Mouse (Mus musculus): ENCODE data around the gene Cdk5rap2. TPM values are rescaled to one million over a fixed set of nuclear protein-coding genes. Genes with fewer than 3 reads are reported as not detected.
A peak's percentile ranks its signal among the peaks of the same experiment; 100 is the strongest.

The Cdk5rap2 gene
- polyA plus RNA-seq (2015; fragmentation: Nextera tagmentation; extraction: Ambion mirVana), result 9.8 and 12.4 TPM in 2 replicates

GRCm38 (mm10) chr4:70409994-70410721 lies at the start of gene Cdk5rap2:
TSS of gene Cdk5rap2 (minus strand) at chr4:70410443.
- peak within 1 kb of the TSS; percentile 94 for H3K9ac ChIP-seq (ENCODE audit: low read length)
- H3K9me3 ChIP-seq (replicated peaks; ENCODE audit: control insufficient read depth, low read length), result no peaks in the 10 kb centered on the region
- peak within 1 kb of the TSS; percentile 96 for H3K4me3 ChIP-seq (ENCODE audit: low read length)
- WGBS, result under 1% methylated on average over 55 of the region's 55 CpGs
- H3K27me3 ChIP-seq (ENCODE audit: control insufficient read depth, insufficient read depth, low read length), result no peaks in the 10 kb centered on the region
- peaks cover 9% of the 10 kb centered on the region for H3K4me1 ChIP-seq (ENCODE audit: control insufficient read depth, insufficient read depth, low read length)
- peak; percentile 99 for ATAC-seq (replicated peaks; ENCODE audit: extremely low read depth, insufficient read depth, low FRiP score)
- 0 out of 2 replicates have a peak, but pooled peaks cover 1% of the 10 kb centered on the region for H3K36me3 ChIP-seq (ENCODE audit: control insufficient read depth, insufficient read depth)
- peak within 1 kb of the TSS; percentile 80 for H3K27ac ChIP-seq (ENCODE audit: low read length)
- peak within 1 kb of the TSS; percentile 83 for H3K4me2 ChIP-seq (ENCODE audit: low read depth, low read length)

DNA sequence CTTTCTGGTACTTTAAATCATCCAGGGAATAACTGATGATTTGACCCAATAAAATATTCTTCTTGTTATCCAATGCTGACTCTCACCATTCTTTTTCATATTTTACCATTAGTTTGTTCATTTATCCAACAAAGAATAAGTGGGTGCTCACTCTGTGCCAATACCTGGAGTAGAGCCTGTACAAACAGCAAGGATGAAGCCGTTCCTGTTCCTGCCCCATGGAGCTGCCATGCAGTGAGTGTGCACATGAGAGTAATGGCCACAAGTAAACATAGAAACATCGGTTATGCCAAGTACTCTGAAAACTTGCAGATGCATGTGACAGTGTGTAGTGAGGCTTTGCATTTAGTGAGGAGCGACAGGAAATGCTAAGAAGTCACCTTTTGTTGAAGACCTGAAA lies 41.9 kb upstream of the Cdk5rap2 start:
- no peak for ATAC-seq (replicated peaks; ENCODE audit: extremely low read depth, insufficient read depth, low FRiP score)
- no peaks in the 10 kb centered on the region for H3K4me1 ChIP-seq (ENCODE audit: control insufficient read depth, insufficient read depth, low read length)

GRCm38 (mm10) chr4:70451750-70452149 lies 41.5 kb upstream of the Cdk5rap2 start:
- no peaks in the 10 kb centered on the region for H3K4me1 ChIP-seq (ENCODE audit: control insufficient read depth, insufficient read depth, low read length)
- H3K4me2 ChIP-seq (ENCODE audit: low read depth, low read length), result no peak overlapping the region
- no peak overlapping the region for H3K27ac ChIP-seq (ENCODE audit: low read length)
- H3K27me3 ChIP-seq (ENCODE audit: control insufficient read depth, insufficient read depth, low read length), result no peaks in the 10 kb centered on the region
- no peak overlapping the region for H3K4me3 ChIP-seq (ENCODE audit: low read length)
- no peak for ATAC-seq (replicated peaks; ENCODE audit: extremely low read depth, insufficient read depth, low FRiP score)
- no peaks in the 10 kb centered on the region for H3K9me3 ChIP-seq (replicated peaks; ENCODE audit: control insufficient read depth, low read length)
- H3K9ac ChIP-seq (ENCODE audit: low read length), result no peak overlapping the region
- WGBS, result 1% methylated on average over 2 of the region's 2 CpGs
- H3K36me3 ChIP-seq (ENCODE audit: control insufficient read depth, insufficient read depth), result no peaks in the 10 kb centered on the region

More for the DNA sequence above, 41.9 kb upstream of the Cdk5rap2 start:
- Histone ChIP-seq H3K9ac (ENCODE audit: low read length) (no peak overlapping the region), H3K4me3 (ENCODE audit: low read length) (no peak overlapping the region), H3K36me3 (ENCODE audit: control insufficient read depth, insufficient read depth) (no peaks in the 10 kb centered on the region), H3K9me3 (replicated peaks; ENCODE audit: control insufficient read depth, low read length) (no peaks in the 10 kb centered on the region), H3K27me3 (ENCODE audit: control insufficient read depth, insufficient read depth, low read length) (no peaks in the 10 kb centered on the region), H3K27ac (ENCODE audit: low read length) (no peak overlapping the region), H3K4me2 (ENCODE audit: low read depth, low read length) (no peak overlapping the region)
- 79% methylated on average over 3 of the region's 3 CpGs for WGBS

- 86% methylated on average over 1 of the region's 1 CpGs for WGBS
- no peak overlapping the region for H3K4me2 ChIP-seq (ENCODE audit: low read depth, low read length)
- no peaks in the 10 kb centered on the region for H3K27me3 ChIP-seq (ENCODE audit: control insufficient read depth, insufficient read depth, low read length)
- no peak overlapping the region for H3K9ac ChIP-seq (ENCODE audit: low read length)
- no peaks in the 10 kb centered on the region for H3K4me1 ChIP-seq (ENCODE audit: control insufficient read depth, insufficient read depth, low read length)
- H3K4me3 ChIP-seq (ENCODE audit: low read length), result no peak overlapping the region
- H3K27ac ChIP-seq (ENCODE audit: low read length), result no peak overlapping the region
- no peak for ATAC-seq (replicated peaks; ENCODE audit: extremely low read depth, insufficient read depth, low FRiP score)
- H3K9me3 ChIP-seq (replicated peaks; ENCODE audit: control insufficient read depth, low read length), result no peaks in the 10 kb centered on the region
- no peaks in the 10 kb centered on the region for H3K36me3 ChIP-seq (ENCODE audit: control insufficient read depth, insufficient read depth)
Measured at GRCm38 (mm10) chr4:70449668-70450067, 39.4 kb upstream of the Cdk5rap2 start.

GRCm38 (mm10) chr4:70446774-70447173 lies 36.5 kb upstream of the Cdk5rap2 start:
- no peak for ATAC-seq (replicated peaks; ENCODE audit: extremely low read depth, insufficient read depth, low FRiP score)
- Histone ChIP-seq H3K27me3 (ENCODE audit: control insufficient read depth, insufficient read depth, low read length) (no peaks in the 10 kb centered on the region), H3K27ac (ENCODE audit: low read length) (no peak overlapping the region), H3K9me3 (replicated peaks; ENCODE audit: control insufficient read depth, low read length) (no peaks in the 10 kb centered on the region), H3K4me1 (ENCODE audit: control insufficient read depth, insufficient read depth, low read length) (no peaks in the 10 kb centered on the region), H3K9ac (ENCODE audit: low read length) (no peak overlapping the region), H3K4me2 (ENCODE audit: low read depth, low read length) (no peak overlapping the region), H3K4me3 (ENCODE audit: low read length) (no peak overlapping the region), H3K36me3 (ENCODE audit: control insufficient read depth, insufficient read depth) (no peaks in the 10 kb centered on the region)
- 88% methylated on average over 3 of the region's 3 CpGs for WGBS

- Histone ChIP-seq H3K27me3 (ENCODE audit: control insufficient read depth, insufficient read depth, low read length) (no peaks in the 10 kb centered on the region), H3K9ac (ENCODE audit: low read length) (no peak overlapping the region), H3K9me3 (replicated peaks; ENCODE audit: control insufficient read depth, low read length) (no peaks in the 10 kb centered on the region), H3K4me2 (ENCODE audit: low read depth, low read length) (no peak overlapping the region), H3K4me3 (ENCODE audit: low read length) (no peak overlapping the region), H3K4me1 (ENCODE audit: control insufficient read depth, insufficient read depth, low read length) (no peaks in the 10 kb centered on the region), H3K27ac (ENCODE audit: low read length) (no peak overlapping the region), H3K36me3 (ENCODE audit: control insufficient read depth, insufficient read depth) (no peaks in the 10 kb centered on the region)
- ATAC-seq (replicated peaks; ENCODE audit: extremely low read depth, insufficient read depth, low FRiP score), result no peak
- WGBS, result 49% methylated on average over 2 of the region's 2 CpGs
Measured at GRCm38 (mm10) chr4:70420202-70420601, 10.0 kb upstream of the Cdk5rap2 start.

- Histone ChIP-seq H3K4me2 (ENCODE audit: low read depth, low read length) (no peak overlapping the region), H3K27me3 (ENCODE audit: control insufficient read depth, insufficient read depth, low read length) (no peaks in the 10 kb centered on the region), H3K9ac (ENCODE audit: low read length) (no peak overlapping the region), H3K4me3 (ENCODE audit: low read length) (no peak overlapping the region), H3K27ac (ENCODE audit: low read length) (no peak overlapping the region), H3K4me1 (ENCODE audit: control insufficient read depth, insufficient read depth, low read length) (peaks cover 9% of the 10 kb centered on the region), H3K9me3 (replicated peaks; ENCODE audit: control insufficient read depth, low read length) (no peaks in the 10 kb centered on the region), H3K36me3 (ENCODE audit: control insufficient read depth, insufficient read depth) (no peaks in the 10 kb centered on the region)
- 60% methylated on average over 2 of the region's 2 CpGs for WGBS
- ATAC-seq (replicated peaks; ENCODE audit: extremely low read depth, insufficient read depth, low FRiP score), result no peak
Measured at GRCm38 (mm10) chr4:70412126-70412525, 1.9 kb upstream of the Cdk5rap2 start.

DNA sequence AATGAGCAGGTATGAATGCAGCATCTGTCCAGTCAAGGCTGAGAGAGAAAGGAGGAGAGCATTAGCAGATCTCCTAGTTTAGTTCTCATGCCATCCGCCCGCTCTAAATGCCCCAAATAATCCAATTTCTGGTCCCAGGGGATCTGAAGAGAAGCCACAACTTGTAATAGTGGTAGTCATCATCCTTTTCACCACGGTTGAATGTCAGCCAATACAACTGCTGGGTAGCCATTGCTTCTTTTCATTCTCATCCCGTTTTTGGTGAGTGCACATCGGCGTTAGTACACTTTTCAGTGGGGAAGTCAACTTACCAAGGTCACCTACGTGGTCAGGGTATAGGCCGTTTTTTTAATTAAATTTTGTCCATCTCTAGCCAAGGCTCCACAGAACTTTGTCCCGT lies 787 bp downstream of the Cdk5rap2 start:
- 22% methylated on average over 9 of the region's 9 CpGs for WGBS
- peak overlapping the region; percentile 83 for H3K4me2 ChIP-seq (ENCODE audit: low read depth, low read length)
- H3K9me3 ChIP-seq (replicated peaks; ENCODE audit: control insufficient read depth, low read length), result no peaks in the 10 kb centered on the region
- H3K4me3 ChIP-seq (ENCODE audit: low read length), result peak overlapping the region; percentile 96
- ATAC-seq (replicated peaks; ENCODE audit: extremely low read depth, insufficient read depth, low FRiP score), result no peak
- H3K36me3 ChIP-seq (ENCODE audit: control insufficient read depth, insufficient read depth), result 0 out of 2 replicates have a peak, but pooled peaks cover 2% of the 10 kb centered on the region
- H3K27me3 ChIP-seq (ENCODE audit: control insufficient read depth, insufficient read depth, low read length), result no peaks in the 10 kb centered on the region
- no peak overlapping the region for H3K27ac ChIP-seq (ENCODE audit: low read length)
- peaks cover 9% of the 10 kb centered on the region for H3K4me1 ChIP-seq (ENCODE audit: control insufficient read depth, insufficient read depth, low read length)
- peak overlapping the region; percentile 94 for H3K9ac ChIP-seq (ENCODE audit: low read length)

- no peak overlapping the region for H3K27ac ChIP-seq (ENCODE audit: low read length)
- ATAC-seq (replicated peaks; ENCODE audit: extremely low read depth, insufficient read depth, low FRiP score), result no peak
- 72% methylated on average over 9 of the region's 9 CpGs for WGBS
Measured at GRCm38 (mm10) chr4:70402109-70402819, 8.0 kb downstream of the Cdk5rap2 start.

More at GRCm38 (mm10) chr4:70402109-70402819, 8.0 kb downstream of the Cdk5rap2 start:
- Histone ChIP-seq H3K4me3 (ENCODE audit: low read length) (no peak overlapping the region), H3K36me3 (ENCODE audit: control insufficient read depth, insufficient read depth) (peaks cover 22% of the 10 kb centered on the region), H3K4me2 (ENCODE audit: low read depth, low read length) (no peak overlapping the region), H3K27me3 (ENCODE audit: control insufficient read depth, insufficient read depth, low read length) (no peaks in the 10 kb centered on the region), H3K9ac (ENCODE audit: low read length) (no peak overlapping the region; the same call in 1 of the 2 replicates), H3K4me1 (ENCODE audit: control insufficient read depth, insufficient read depth, low read length) (no peaks in the 10 kb centered on the region), H3K9me3 (replicated peaks; ENCODE audit: control insufficient read depth, low read length) (no peaks in the 10 kb centered on the region)

All from heart, embryonic 16.5 days (tissue).